Mouse (Mus musculus): ENCODE data around the gene Asb6.

DNA sequence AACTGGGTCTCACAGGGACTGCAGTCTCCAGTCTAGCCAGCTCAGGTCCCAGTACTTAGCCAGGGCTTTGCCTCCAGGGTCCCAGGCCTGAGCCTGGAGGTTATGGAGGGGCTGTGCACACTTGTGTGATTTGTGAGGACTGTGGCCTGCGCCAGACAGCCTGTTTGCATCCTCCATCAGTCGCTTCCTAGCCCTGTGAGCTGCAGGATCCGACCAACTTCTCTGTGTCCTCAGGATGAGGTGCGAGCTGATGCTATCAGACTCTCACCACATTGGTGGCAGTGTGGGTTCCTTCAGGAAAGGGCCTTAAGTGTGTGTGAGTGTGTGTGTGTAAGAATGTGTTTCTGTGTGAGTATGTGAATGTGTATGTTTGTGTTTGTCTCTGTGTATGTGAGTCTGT is 42.7 kb downstream of the Asb6 start:
- no peak for TF ChIP-seq CTCF (IDR thresholded peaks at IDR 0.05; ENCODE audit: control insufficient read depth, insufficient read depth, low read length)
- TF ChIP-seq POLR2A (IDR thresholded peaks at IDR 0.05; ENCODE audit: borderline replicate concordance, control insufficient read depth, low read depth, low read length), result no peak
